Mouse (Mus musculus) stomach, embryonic 16.5 days (tissue): Measurements from ENCODE around the gene Prn. TPM values are rescaled to one million over a fixed set of nuclear protein-coding genes. Genes with fewer than 3 reads are reported as not detected.

Experiments used
- ATAC-seq: fragments of 200-750 bp; cut with Nextera tagmentation; 2 replicates; pipeline ENCODE4 v1.8.0; 2017; ENCODE audit warnings: moderate number of reproducible peaks, moderate TSS enrichment; ENCODE audit not compliant: insufficient read depth, low FRiP score
- H3K27ac ChIP-seq: fragments of 300-500 bp; sonication (generic); 2 replicates; pipeline ENCODE4 v1.5.1; 2014; ENCODE audit warnings: low read length
- H3K27me3 ChIP-seq: fragments of 300-500 bp; sonication (generic); 2 replicates; pipeline ENCODE4 v1.6.1; 2014; ENCODE audit warnings: low read length, control low read depth, mixed read lengths; ENCODE audit not compliant: control insufficient read depth, insufficient read depth
- H3K36me3 ChIP-seq: fragments of 300-500 bp; sonication (generic); 2 replicates; pipeline ENCODE4 v1.6.1; 2014; ENCODE audit warnings: low read length; ENCODE audit not compliant: control insufficient read depth, insufficient read depth
- H3K4me1 ChIP-seq: fragments of 300-500 bp; sonication (generic); 2 replicates; pipeline ENCODE4 v1.6.1; 2014; ENCODE audit warnings: low read length, control low read depth, mixed read lengths; ENCODE audit not compliant: control insufficient read depth, insufficient read depth
- H3K4me2 ChIP-seq: fragments of 300-500 bp; sonication (generic); 2 replicates; pipeline ENCODE4 v1.6.1; 2014; ENCODE audit warnings: low read depth, low read length, mixed read lengths
- H3K4me3 ChIP-seq: fragments of 300-500 bp; sonication (generic); replicated peaks from 2 replicates; pipeline ENCODE4 v1.5.1; 2014; ENCODE audit warnings: mild to moderate bottlenecking, low read length
- H3K9ac ChIP-seq: fragments of 300-500 bp; sonication (generic); 2 replicates; pipeline ENCODE4 v1.6.1; 2014; ENCODE audit warnings: low read length
- H3K9me3 ChIP-seq: fragments of 300-500 bp; sonication (generic); replicated peaks from 2 replicates; pipeline ENCODE4 v1.6.1; 2016; ENCODE audit warnings: low read length, control low read depth; ENCODE audit not compliant: control insufficient read depth
- WGBS: fragments of 180-500 bp; shearing (Covaris S2); extraction: QIAGEN DNeasy Blood & Tissue Kit; methylation state at CpG from one replicate; pipeline ENCODE4 v1.1.7; 2014; 5-methylcytosine and 5-hydroxymethylcytosine counted together
- polyA plus RNA-seq: library from polyadenylated mRNA; unstranded; fragments of >200 nt; fragmentation: Nextera tagmentation; extraction: Ambion mirVana; gene quantifications from 2 replicates; pipeline ENCODE4 v1.2.1, GENCODE M21; 2015

Gene Prn
- polyA plus RNA-seq, 1 experiment from 2014 or later, result not detected

DNA sequence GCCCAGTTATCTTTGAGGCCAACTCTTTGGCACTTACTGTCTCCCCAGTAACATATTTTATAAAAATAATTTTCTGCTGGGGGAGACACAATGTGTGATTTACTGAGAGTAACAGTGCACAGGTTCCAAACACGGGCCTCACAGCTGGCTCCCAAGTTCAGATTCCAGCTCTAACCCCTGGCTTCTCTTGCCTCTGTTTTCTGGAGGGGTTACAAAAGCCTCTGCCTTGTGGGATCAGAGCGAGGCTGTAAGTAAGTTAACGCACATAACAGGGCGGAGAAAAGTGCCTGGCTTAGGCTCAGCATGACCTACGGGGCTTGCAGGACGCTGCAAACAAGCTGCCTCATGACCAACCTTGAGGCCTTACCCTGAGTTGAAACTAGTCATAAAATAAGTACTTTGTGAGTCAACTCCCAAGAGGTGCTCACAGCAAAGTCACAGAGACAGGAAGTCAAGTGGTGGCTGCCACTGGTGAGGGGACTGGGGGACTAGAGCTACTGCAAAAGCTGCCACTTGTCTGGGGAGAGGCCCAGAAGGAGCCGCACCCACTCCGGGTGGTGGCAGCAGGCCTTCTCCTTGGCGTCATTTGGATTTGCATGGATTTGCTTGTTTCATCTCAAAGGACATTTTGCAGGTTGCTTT is 94.9 kb downstream of the Prn start:
- no peak overlapping the region for H3K4me2 ChIP-seq
- ATAC-seq, result no peak
- 65% methylated on average over 9 of the region's 9 CpGs for WGBS
- no peak overlapping the region for H3K4me3 ChIP-seq
- no peak overlapping the region for H3K27ac ChIP-seq
- H3K36me3 ChIP-seq, result 0 out of 2 replicates have a peak, but pooled peaks cover 9% of the 10 kb centered on the region
- no peaks in the 10 kb centered on the region for H3K9me3 ChIP-seq
- no peaks in the 10 kb centered on the region for H3K27me3 ChIP-seq
- peaks cover 4% of the 10 kb centered on the region; the same call in 1 of the 2 replicates for H3K4me1 ChIP-seq
- no peak overlapping the region for H3K9ac ChIP-seq

DNA sequence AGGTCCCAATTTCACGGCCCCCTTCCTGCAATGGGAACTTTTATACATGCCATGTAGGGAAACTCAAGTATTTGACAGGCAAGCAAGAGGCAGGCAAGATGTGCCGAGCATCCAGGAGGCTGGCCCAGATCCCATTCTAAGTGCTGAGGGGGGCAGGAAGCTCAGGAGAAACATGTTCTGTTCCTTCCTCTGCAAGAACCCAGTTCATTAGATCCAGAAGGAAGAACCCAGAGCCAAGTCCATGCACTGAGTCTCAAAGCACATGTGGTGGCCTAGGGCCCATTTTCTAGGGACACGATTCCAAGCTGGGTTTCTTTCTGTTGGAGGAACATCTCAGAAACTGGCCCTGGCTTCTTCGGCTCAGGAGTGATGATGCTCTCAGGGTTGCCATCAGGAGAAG is 95.7 kb downstream of the Prn start:
- Histone ChIP-seq H3K4me1 (peaks cover 4% of the 10 kb centered on the region; the same call in 1 of the 2 replicates), H3K9me3 (no peaks in the 10 kb centered on the region), H3K27me3 (no peaks in the 10 kb centered on the region), H3K9ac (no peak overlapping the region), H3K36me3 (0 out of 2 replicates have a peak, but pooled peaks cover 10% of the 10 kb centered on the region), H3K4me2 (no peak overlapping the region), H3K27ac (no peak overlapping the region), H3K4me3 (no peak overlapping the region)
- ATAC-seq, result no peak
- 84% methylated on average over 4 of the region's 4 CpGs for WGBS

Other genes starting within 250 kb of the Prn start
- not detected in 2 replicates for gene Erv3, start 50.2 kb upstream of the Prn start, polyA plus RNA-seq
- gene Prnp, start within 50 bp of the Prn start, polyA plus RNA-seq, result 70.4 and 73.5 TPM in 2 replicates
- gene Prnd, start 40.9 kb downstream of the Prn start, polyA plus RNA-seq, result 39.3 and 44.0 TPM in 2 replicates
- 13.4 and 16.4 TPM in 2 replicates for gene Rassf2, start 120.3 kb downstream of the Prn start, polyA plus RNA-seq
- 11.5 and 12.1 TPM in 2 replicates for gene Slc23a2, start 235.2 kb downstream of the Prn start, polyA plus RNA-seq